Mouse (Mus musculus) kidney, adult 11 months (tissue): Measurements from ENCODE around the gene Tm9sf4.

Experiments
- DNase-seq: peaks from one replicate; pipeline ENCODE4 v3.0.0; 2022

Tm9sf4 gene

GRCm38 (mm10) chr2:153160844-153161683 is at the start of gene Tm9sf4:
TSS of gene Tm9sf4 (plus strand) at chr2:153161303.
- peak; percentile 90 for DNase-seq

DNA sequence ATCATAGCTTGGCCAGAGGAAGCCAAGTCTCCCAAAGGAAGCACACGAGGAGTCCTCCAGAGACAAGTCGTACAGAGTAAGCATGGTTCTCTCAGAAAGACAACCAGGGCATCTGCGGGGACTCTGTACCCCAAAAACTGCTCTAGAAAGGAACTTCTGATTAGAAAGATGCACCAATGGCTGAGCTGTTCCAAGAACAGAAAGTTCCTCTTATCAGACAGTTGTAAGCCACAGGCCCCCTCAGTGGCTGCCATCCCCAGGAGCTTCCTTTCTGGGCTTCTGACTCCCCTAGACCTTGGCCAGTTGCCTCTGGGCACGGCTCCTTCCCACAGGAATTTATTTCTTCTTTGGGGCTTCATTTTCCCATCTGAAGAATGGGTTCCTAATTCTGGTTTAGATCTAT is 45.4 kb upstream of the Tm9sf4 start:
- no peak for DNase-seq

DNA sequence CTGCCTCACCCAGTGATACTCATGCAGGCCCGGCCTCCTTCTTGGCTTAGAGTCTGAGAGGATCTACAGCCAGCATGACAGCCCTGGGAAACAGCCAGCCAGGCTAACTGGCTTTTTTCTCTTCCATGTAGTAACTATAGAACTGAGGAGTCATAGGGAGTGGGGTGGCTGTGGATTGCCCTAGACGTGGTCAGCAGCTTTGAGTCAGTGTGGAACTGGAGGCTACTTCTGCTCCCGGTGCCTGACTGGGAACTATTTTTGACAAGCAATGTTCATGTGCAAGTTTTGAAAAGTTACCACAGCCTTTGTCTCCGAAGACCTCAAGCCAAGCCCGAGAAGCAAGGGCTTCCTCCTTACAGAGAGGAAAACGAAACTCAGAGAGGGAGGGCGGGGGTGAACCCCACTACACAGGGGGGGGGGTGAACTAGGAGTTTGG is 44.0 kb upstream of the Tm9sf4 start:
- no peak for DNase-seq

DNA sequence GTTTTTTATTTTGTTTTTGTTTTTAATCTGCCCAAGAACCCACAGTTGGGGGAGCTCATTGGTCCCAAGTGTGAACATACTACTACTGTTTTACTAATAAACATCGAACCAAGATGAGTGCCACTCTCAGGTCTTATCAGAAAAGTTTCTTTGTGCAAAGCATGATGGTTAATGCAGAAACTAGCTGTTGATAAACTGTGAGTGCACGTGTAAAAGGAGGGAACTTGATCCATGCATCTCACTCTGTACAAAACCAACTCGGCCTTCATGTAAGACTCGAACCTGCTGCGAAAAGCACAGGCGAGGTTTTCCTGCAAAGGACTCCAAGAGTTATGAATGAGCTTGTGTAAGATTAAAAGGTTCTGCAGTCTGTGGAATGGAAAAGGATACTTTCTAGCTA is 41.6 kb upstream of the Tm9sf4 start:
- no peak for DNase-seq

DNA sequence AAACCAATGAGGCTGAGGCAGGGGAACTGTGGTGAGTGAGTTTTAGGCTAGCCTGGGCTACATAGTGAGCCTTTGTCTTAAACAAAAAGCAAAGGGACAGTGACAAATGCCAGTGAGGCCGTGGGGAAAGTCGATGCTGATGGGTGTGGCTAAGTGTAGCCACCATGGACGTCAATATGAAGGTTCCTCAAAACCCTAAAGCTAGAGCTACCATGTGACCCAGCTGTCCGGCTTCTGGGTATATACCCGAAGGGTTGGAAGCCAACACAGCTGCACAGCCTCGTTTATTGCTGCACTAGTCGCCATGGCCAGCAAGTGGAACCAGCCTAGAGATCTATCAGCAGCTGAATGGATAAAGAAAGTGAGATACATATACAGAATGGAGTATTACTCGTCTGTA is 41.0 kb upstream of the Tm9sf4 start:
- no peak for DNase-seq

GRCm38 (mm10) chr2:153121821-153122615 is 39.1 kb upstream of the Tm9sf4 start:
- DNase-seq, result no peak

DNA sequence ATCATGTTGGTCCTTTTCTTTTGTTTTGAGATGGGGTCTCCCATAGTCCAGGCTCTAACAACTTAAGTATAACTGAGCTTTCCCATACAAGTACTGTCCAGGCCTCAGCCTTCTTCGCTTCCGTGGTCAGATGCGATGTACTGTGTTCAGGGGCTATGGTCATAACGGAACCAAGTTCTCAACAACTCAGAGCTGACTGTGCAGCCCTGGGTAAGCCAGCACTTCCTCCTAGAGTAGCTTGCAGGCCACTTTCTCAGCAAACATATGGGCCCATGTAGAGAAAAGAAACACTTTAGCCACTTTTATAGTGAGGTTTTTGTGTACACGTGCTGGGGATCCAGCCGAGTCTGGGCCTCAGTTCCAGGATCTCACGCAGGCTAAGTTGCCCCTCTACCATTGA is 38.4 kb upstream of the Tm9sf4 start:
- DNase-seq, result no peak

DNA sequence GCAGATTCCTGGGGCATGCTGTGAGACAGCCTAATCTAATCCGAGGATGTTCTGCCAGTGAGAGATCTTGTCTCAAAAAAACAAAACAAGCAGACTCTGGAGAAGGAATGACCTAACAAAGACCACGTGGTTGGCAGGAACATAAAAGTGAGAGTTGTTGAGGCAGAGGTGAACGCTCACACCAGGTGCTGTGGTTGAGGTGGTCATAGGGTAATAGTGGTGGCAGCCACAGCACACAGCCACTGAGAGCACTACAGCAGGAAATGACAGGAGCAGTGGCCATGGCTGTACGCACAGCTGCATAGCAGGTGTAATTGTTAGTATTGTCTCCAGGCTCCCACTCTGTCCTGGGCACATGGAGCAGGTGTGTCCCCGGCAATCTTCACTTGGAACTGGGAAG is 35.2 kb upstream of the Tm9sf4 start:
- DNase-seq, result no peak

DNA sequence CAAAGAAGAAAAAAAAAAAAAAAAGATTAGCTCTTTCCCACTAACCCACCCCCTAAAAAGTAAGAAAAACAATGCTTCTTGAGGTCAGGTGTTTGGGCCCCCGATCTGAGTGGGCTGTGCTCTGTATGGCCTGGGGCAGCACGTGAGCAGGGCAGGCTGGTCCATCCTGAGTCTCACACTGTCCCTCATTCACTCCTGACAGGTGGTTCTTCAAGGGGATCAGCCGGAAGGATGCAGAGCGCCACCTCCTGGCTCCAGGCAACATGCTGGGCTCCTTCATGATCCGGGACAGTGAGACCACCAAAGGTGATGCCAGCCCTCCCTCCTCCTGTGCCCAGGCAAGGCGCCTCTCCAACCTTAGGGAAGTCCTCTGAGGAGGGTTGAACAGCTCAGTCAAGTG is 30.1 kb upstream of the Tm9sf4 start:
- DNase-seq, result no peak

DNA sequence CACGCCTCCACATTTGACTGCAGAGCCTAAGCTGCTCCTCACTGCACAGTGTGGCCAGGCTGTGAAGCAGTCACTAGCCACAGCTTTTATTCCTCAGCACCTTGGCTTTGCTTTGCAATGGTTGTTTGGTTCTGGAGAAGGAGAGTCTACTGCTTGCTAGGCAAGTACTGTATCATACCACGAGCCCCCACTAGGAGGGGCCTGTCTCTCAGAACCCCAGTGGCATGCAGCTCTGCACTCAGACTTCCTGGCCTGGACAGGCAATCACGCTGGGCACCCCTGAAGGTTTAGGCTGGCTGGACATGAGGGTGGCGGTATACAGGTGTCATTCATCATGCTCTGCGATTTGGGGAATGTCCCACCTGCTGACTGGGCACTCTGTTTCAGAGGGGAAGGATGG is 26.9 kb upstream of the Tm9sf4 start:
- DNase-seq, result no peak

GRCm38 (mm10) chr2:153136211-153136610 is 24.9 kb upstream of the Tm9sf4 start:
- no peak for DNase-seq

GRCm38 (mm10) chr2:153139158-153139557 is 21.9 kb upstream of the Tm9sf4 start:
- DNase-seq, result no peak

- DNase-seq, result no peak
These were observed 21.0 kb upstream of the Tm9sf4 start for GRCm38 (mm10) chr2:153139996-153140613.

DNA sequence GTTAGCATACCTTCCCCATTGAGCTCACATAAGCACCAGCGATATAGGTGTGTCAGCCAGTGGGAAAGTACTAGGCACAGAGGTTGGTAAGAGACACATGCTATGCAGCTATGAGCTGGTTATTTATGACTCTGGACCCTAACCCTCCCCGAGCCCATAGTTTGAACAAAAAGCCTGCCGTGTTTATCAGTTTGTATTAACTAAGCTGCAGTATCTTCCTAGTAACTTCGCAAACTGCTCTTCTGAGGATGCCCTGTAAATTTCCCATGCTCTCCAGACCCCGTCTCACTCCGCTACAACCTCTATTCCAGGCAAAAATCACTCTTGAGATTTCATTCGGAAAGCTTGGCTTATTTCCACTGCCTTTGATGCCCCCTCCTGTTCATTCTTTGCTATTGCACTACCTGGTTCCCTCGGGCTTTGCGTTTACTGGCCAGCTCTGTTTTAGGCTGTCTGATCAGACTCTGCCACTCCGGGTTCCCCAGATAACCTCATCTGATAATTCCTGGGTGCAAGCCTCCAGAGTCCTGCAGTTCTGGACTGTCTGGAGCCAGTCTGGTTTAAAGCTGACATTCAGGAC is 18.4 kb upstream of the Tm9sf4 start:
- DNase-seq, result no peak

DNA sequence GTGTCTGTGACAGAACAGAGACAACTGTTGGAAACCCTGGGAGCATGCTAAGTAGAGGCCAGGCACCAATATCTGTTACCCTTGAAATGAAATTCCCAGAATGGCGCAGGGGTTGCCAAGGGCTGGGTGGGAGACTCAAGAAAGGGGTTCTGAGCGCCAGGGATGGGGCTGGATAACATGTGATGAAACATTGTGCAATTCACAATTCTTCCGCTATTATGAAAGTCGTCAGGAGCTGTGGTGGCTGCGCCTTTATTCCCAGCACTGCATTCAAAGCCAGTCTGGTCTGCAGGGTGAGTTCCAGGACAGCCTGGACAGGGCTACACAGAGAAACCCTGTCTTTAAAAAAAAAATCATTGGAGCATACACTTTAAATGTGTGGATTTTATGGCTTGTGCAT is 15.8 kb upstream of the Tm9sf4 start:
- no peak for DNase-seq

- DNase-seq, result no peak
These were observed 13.9 kb upstream of the Tm9sf4 start for GRCm38 (mm10) chr2:153147236-153147635.

- DNase-seq, result peak; percentile 31
These were observed 13.4 kb upstream of the Tm9sf4 start for GRCm38 (mm10) chr2:153147715-153148114.

DNA sequence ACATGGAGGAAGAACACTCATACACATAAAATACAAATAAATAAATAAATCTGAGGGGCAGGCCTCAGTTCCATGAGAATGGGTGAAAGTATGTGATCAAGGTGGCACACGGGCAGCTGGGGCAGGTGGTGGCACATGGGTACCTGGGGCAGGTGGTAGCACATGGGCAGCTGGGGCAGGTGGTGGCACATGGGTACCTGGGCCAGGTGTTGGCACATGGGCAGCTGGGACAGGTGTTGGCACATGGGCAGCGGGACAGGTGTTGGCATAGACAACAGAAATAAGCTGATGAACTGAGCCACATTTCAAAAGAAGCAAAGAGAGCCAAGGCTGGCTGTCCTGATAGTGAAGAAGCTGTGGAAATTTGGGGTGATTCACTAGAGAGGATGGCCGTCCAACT is 11.4 kb upstream of the Tm9sf4 start:
- no peak for DNase-seq

DNA sequence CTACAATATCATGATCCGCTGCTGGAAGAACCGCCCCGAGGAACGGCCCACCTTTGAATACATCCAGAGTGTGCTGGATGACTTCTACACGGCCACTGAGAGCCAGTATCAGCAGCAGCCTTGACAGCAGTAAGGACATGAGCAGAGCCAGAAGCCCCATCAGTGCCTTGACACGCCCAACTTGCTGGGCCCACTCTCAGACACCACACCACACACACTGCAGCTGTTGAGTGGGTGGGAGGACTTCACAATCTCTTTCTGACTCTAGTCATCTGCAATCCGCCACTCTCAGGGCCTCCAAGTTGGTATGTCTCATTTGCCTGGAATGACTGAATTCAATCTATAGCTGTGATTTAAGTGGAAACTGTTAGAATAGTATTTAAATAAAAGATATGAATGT is 10.1 kb upstream of the Tm9sf4 start:
- no peak for DNase-seq

- no peak for DNase-seq
These were observed 9.0 kb upstream of the Tm9sf4 start for GRCm38 (mm10) chr2:153151926-153152665.

DNA sequence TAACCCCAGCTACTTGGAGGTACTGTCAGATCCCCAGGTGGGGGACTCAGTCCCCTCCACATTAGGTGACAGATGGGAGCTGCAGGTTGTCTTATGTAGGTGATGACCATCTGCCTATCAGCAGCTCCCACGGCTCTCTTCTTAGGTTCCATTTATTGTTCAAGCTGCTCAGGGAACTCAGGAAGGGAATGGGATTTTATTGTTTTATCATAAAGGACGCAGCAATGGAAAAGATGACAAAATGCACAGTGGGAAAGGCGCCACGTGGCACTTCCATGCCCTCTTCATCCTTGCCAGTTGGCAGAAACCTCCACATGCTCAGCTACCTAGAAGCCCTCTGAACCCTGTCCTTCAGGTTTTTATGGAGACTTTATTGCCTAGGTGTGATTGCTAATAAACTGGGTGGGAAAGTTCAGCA is 8.1 kb upstream of the Tm9sf4 start:
- DNase-seq, result no peak

GRCm38 (mm10) chr2:153157270-153157669 is 3.8 kb upstream of the Tm9sf4 start:
- no peak for DNase-seq

GRCm38 (mm10) chr2:153160133-153160532 is 970 bp upstream of the Tm9sf4 start:
- no peak for DNase-seq
